Mouse (Mus musculus) cerebellum, adult 2 months (tissue): ENCODE data around the gene Lyrm7.

Experiments used
- CTCF ChIP-seq: fragments of 200-500 bp; IDR thresholded peaks from 2 replicates; pipeline ENCODE4 v1.5.1; 2011; ENCODE audit warnings: low read depth, mild to moderate bottlenecking, control low read depth, low read length, moderate library complexity, borderline replicate concordance; ENCODE audit not compliant: insufficient read depth
- POLR2A ChIP-seq: fragments of 200-500 bp; IDR thresholded peaks from 2 replicates; pipeline ENCODE4 v1.6.1; 2011; ENCODE audit warnings: low read length, control low read depth, borderline replicate concordance; ENCODE audit not compliant: insufficient read depth

- TF ChIP-seq CTCF (no peak), POLR2A (no peak)
These were observed 44.4 kb upstream of the Lyrm7 start for GRCm38 (mm10) chr11:54905086-54905485.
